Mouse (Mus musculus) left cerebral cortex, postnatal 4 days (tissue): ENCODE results near the gene Fkbp10. TPM values are rescaled to one million over a fixed set of nuclear protein-coding genes. Genes with fewer than 3 reads are reported as not detected.

ENCODE experiments used
- DNase-seq: peaks from one replicate; pipeline ENCODE4 v3.0.0-alpha.2; 2022
- intact Hi-C: fragments of 180-260 bp; cut with DNase I; formaldehyde crosslinking; loops from one replicate; pipeline ENCODE4 v1.15.1; 2025
- total RNA-seq, 2 experiments: library from RNA; stranded (reverse); gene quantifications; 2 replicates each; pipeline ENCODE4 v1.2.3; 2021

The Fkbp10 gene
- total RNA-seq, 2 experiments from 2014 or later: 13.7 to 15.0 TPM

- no peak for DNase-seq
These were observed 22.5 kb upstream of the Fkbp10 start for GRCm38 (mm10) chr11:100392958-100393357.

DNA sequence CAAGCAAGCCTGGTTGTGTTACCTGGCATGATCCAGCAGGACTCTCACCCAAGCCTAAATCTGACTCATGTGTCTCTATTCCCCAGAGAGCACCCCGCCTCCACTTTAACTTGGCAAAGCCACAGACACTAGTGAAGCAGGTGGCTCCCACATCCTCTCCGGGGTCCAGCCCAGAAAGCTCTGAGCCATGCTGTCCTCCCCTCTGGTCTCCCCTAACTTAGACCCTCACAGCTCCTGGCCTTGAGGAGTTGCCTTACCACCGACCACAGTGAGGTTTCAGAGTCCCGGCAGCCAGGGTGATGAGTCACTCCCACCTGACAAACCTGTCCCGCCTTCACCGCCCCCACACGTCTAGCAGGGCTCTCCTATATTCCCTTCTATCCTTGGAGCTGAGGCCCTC, 21.8 kb upstream of the Fkbp10 start:
- intact Hi-C loops: no loop called here
- DNase-seq: no peak

More at GRCm38 (mm10) chr11:100392958-100393357, 22.5 kb upstream of the Fkbp10 start:
- intact Hi-C loops: no loop called here

DNA sequence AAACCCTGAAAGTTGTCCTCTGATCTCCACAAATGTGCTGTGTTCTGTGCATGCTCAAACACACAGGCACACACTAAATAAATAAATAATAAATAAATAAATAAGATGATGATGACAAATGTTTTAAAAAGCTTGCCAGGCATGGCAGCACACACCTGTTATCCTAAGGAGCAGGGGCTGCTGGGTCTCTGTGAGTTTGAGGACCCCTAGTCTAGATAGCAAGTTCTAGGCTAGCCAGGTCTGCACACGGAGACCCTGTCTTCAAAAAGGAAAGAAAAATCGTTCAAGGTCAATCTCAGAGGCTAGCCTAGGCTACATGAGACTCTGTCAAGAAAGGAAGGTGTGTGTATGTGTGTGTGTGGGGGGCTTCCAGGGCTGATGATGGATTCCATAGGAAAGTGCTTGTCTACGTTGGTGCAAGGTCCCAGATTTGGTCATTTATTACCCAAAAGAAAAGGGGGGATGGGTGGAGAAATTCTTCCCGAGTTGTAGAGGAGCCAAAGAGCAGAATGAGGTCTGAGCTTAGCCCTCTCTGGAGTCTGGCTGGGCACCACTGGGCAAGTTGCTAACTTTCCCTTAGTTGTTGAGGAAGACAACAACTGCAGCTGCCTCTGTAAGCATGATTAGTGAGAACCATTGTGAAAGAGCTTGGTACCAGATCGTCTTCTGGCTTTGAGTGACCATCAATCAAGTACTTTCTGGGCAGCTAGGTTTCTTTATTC, 21.0 kb upstream of the Fkbp10 start:
- no peak for DNase-seq
- intact Hi-C loops: no loop called here

GRCm38 (mm10) chr11:100395200-100395599, 20.3 kb upstream of the Fkbp10 start:
- intact Hi-C loops: no loop called here
- DNase-seq: no peak

DNA sequence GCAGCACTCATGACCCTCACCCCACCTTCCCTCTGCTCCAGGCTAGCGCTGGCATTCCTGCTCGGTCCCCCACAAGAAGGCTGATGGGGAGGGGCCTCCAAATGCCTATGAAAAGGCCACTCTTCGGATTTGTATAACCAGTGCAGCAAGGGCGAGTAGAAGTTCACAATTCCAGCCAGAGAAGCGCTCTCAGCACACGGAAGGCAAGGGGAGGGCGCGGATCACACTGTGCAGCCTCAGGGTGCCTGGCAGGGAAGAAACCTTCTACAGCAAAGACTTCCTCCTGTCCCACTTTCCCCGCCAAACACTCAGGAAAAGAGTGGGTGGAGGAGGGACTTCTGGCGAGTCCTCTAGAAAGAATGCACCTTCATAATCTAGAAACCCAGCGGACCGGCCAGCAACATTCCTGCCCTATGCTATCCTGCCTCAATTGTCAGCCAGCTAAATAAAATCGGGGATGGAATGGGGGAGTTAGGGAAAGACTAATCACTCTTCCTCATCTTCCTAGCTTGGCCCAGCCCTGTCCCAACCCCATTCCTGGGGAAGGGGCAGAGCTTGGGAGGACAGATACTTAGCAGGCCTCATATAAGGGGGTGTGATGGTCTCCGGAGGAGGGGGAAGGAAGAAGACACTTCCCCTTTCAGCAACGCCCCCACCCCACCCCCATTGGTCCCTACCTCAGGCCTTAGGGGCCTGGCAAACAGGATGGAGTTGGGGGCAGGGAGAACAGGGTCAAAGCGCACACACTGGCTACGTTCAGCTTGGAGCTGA, 19.5 kb upstream of the Fkbp10 start:
- intact Hi-C loops: no loop called here
- peak; percentile 23 for DNase-seq

- intact Hi-C loops: no loop called here
- peak; percentile 40 for DNase-seq
These were observed 18.5 kb upstream of the Fkbp10 start for GRCm38 (mm10) chr11:100396886-100397599.

DNA sequence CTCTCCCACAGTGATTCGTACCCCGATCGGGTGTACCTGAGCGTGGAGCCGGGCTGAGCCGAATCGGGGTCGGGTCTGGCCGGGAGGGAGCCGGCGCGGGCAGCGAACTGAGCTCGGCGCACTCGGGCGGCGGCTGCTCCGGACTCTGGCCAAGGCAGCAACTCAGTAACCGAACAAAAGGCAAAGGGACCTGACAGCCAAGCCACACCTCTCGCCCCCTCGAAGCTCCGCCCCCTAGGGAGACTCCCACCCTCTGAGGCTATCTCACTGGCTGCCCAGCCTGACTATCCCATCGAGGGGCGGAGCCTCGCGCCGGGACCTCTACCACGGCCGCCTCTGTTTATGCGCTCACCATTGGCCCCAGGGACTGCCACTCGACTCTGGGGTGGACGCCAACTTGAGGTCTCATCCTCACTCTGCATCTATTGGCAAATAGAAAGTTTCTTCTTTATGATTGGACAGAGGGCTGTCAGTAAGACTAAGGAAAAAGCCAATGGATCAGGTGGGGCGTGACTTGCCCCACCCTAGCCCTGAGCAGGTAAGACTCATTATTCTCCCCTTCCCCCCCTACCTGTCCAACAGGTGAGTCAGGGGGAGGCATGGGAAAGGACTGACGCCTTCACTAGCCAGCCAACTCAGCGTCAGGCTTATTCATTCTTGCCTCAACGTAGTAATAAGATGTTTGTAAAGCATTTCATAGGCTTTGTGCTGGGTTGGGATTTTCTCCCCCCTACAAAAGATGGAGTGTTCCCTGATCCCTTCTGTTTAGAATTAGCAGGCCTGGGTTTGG, 17.7 kb upstream of the Fkbp10 start, which contains the start of gene Jup:
Gene Jup, minus strand, starts transcription at position 164 of the 790 bp plus-strand sequence.
- intact Hi-C loops: no loop called here

GRCm38 (mm10) chr11:100398517-100398916, 17.0 kb upstream of the Fkbp10 start:
- DNase-seq: no peak
- intact Hi-C loops: no loop called here

More for the DNA sequence above, 17.7 kb upstream of the Fkbp10 start, which contains the start of gene Jup:
- peak; percentile 100 for DNase-seq

DNA sequence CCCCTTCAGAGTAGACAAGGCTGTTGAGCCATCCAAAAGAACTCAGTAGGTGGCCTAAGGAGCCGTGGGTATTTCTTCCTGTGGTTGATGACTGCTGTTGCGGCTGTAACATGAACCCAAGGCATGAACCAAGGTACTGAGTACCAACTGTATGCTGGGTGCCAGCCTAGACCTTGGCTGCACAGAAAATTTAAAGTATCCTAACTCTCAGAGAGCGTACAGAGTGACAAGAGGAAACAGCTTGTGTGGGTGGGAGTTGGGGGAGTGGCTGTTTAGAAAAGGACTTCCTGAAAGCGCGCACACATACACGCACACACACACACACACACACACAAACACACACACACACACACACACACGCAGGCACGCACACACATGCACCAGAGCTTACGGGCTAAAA, 16.2 kb upstream of the Fkbp10 start:
- intact Hi-C loops: no loop called here

GRCm38 (mm10) chr11:100399727-100400538, 15.6 kb upstream of the Fkbp10 start:
- intact Hi-C loops: no loop called here

More for the DNA sequence above, 16.2 kb upstream of the Fkbp10 start:
- no peak for DNase-seq

DNA sequence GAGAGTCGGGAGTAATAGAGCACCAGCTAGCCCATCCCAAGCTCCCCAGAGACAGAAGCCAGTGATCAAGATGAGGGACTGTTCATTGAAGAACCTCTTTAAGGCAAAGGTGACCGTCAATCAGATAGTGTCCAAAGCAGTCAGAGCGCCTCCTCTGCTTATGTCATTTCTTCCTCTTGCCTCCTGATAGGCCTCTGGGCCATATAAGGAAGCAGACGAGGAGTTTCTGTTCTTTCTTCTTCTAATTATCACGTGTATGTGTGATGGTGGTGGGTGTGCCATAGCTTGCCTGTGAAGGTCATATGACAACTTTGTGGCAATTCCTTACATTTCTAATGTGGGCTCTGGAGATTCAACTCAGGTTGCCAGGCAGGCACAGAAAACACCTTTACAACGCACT, 14.7 kb upstream of the Fkbp10 start:
- intact Hi-C loops: no loop called here
- DNase-seq: no peak

More at GRCm38 (mm10) chr11:100399727-100400538, 15.6 kb upstream of the Fkbp10 start:
- no peak for DNase-seq

- intact Hi-C loops: no loop called here
- no peak for DNase-seq
These were observed 13.3 kb upstream of the Fkbp10 start for GRCm38 (mm10) chr11:100402240-100402639.

- intact Hi-C loops: no loop called here
- no peak for DNase-seq
These were observed 12.8 kb upstream of the Fkbp10 start for GRCm38 (mm10) chr11:100402682-100403081.

GRCm38 (mm10) chr11:100403445-100404134, 11.9 kb upstream of the Fkbp10 start:
- DNase-seq: no peak
- intact Hi-C loops: no loop called here

- intact Hi-C loops: loop anchor here (5.0 kb wide), 1 partner anchor 42 kb away; no protein-coding TSS in a partner anchor
- no peak for DNase-seq
These were observed 10.9 kb upstream of the Fkbp10 start for GRCm38 (mm10) chr11:100404456-100405074.

DNA sequence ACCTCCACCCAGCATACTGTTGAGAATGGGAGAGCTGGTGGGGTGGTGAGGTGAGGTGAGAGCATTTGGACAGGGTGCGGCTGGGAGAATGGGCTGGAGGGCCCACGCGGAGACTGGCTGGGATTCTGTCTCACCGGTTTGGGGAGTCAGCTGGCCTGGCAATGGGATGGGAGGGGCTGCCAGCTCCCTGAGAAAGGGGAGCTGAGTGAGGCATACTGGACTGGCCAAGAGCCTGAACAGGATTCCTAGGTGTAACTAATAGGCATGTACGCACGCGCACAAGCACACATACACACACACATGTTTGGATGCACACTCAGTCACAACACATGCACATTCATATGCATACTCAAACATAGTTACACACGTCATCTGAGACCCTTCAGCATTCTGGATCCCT, 9.2 kb upstream of the Fkbp10 start:
- intact Hi-C loops: loop anchor here (5.0 kb wide), 1 partner anchor 44 kb away; no protein-coding TSS in a partner anchor
- DNase-seq: no peak

DNA sequence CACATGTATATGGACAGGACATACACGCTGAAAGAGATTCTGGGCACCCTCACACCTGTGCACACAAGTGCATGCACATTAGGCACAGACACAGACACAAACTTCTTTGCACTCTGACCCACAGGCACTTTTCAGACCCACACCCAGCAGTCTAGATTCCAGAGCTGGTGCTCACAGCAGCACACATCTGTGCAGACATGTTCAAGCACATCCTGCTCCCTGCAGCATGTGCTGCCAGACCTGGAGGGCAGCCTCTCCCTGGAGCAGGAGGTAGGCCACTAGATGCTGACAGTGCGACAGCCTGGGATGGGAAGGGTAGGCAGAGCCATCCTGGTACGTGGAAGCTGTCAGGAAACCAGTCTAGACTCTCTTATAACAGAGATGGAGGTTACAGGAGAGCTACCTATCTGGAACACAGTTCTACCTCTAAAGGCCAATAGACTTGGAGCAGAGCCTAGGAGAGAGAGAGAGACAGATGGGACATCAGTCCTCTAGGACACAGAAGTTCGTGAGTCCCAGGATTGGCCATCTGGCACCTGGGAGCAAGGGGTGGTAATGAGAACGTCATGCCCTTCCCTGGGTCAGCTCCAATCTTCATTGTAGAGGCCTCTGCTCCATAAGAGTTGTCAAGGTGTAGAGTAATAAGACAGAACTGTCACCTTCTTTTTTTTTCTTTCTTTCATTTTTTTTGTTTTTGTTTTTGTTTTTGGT, 8.3 kb upstream of the Fkbp10 start:
- intact Hi-C loops: loop anchor here (5.0 kb wide), 1 partner anchor 45 kb away; no protein-coding TSS in a partner anchor
- DNase-seq: peak; percentile 35
